Mouse (Mus musculus): Measurements from ENCODE around the gene Oxa1l. TPM values are rescaled to one million over a fixed set of nuclear protein-coding genes. Genes with fewer than 3 reads are reported as not detected.

The Oxa1l gene
- total RNA-seq, 2 experiments from 2014 or later: 67.8 to 85.9 TPM

GRCm38 (mm10) chr14:54369372-54369771, 8.7 kb downstream of the Oxa1l start:
- no peak for DNase-seq (ENCODE audit: low spot score in 2 of 2)

- no peak for DNase-seq (ENCODE audit: low spot score in 2 of 2)
These were observed 10.0 kb downstream of the Oxa1l start for GRCm38 (mm10) chr14:54370595-54370994.

- no peak for DNase-seq (ENCODE audit: low spot score in 2 of 2)
These were observed 10.8 kb downstream of the Oxa1l start for GRCm38 (mm10) chr14:54371460-54371859.

GRCm38 (mm10) chr14:54372923-54373322, 12.3 kb downstream of the Oxa1l start:
- DNase-seq (ENCODE audit: low spot score in 2 of 2): no peak

GRCm38 (mm10) chr14:54375916-54376315, 15.3 kb downstream of the Oxa1l start:
- DNase-seq (ENCODE audit: low spot score in 2 of 2): peak in 1 of 2 experiments; percentile 23

DNA sequence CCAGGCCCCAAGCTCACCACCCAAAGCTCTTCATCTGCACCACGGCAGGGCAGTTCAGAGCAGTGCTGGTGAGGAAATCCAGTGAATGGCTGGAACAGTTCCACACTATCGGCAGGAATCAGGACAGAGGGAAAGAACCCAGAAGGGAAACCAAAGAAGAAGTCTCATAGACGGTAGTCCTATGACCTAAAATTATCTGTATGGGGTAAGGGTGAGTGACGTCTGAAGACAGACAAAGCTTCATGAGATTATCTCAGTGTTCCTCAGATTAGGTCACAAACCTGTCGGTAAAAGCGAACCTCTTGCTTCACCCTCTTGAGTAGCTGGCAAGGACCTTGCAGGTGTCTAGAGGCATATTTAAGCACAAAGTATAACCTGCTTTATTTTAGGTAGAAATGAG, 16.5 kb downstream of the Oxa1l start:
- DNase-seq (ENCODE audit: low spot score in 2 of 2): no peak

DNA sequence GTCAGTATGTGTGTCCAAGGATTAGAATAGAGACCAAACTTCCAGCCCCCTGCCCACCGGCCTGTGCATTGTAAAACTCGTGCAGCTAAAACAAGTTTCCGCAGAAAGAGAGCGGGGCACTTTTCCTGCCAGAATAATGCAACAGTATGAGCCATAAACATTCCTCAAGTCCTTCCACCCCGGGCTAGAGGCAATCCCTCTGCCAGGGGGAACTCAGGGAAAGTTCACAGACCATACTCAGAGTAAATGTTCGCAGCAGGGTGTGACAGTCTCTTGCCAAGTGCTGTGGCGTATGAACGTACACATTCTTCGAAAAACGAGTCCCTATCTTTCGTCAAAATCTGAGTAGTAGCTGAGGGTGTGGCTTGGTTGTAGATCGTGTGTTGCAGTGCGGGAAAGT, 18.9 kb downstream of the Oxa1l start:
- DNase-seq (ENCODE audit: low spot score in 2 of 2): no peak

- no peak for DNase-seq (ENCODE audit: low spot score in 2 of 2)
These were observed 20.0 kb downstream of the Oxa1l start for GRCm38 (mm10) chr14:54380616-54381015.

GRCm38 (mm10) chr14:54381816-54382215, 21.2 kb downstream of the Oxa1l start:
- no peak for DNase-seq (ENCODE audit: low spot score in 2 of 2)

DNA sequence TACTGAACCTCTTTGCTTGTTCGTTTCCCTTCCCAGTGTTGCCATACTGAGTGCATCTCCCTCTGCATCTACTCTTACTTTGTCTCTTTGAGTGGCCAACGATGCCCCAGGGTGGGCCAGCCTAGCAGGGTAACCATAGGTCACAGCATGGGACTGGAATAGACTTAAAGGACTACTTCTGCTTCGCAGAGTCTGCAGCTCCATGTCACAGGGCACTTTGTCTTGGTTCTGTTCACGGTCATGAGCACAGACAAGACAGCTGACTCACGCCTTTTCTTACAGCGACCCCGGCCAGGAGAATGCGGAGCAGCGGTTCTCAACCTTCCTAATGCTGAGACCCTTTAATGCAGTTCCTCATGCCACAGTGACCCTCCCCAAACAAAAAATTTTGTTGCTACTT, 22.0 kb downstream of the Oxa1l start:
- DNase-seq (ENCODE audit: low spot score in 2 of 2): no peak

GRCm38 (mm10) chr14:54383355-54383771, 22.7 kb downstream of the Oxa1l start:
- DNase-seq (ENCODE audit: low spot score in 2 of 2): no peak

- no peak for DNase-seq (ENCODE audit: low spot score in 2 of 2)
These were observed 23.8 kb downstream of the Oxa1l start for GRCm38 (mm10) chr14:54384396-54384795.

- no peak for DNase-seq (ENCODE audit: low spot score in 2 of 2)
These were observed 25.5 kb downstream of the Oxa1l start for GRCm38 (mm10) chr14:54385968-54386618.

- DNase-seq (ENCODE audit: low spot score in 2 of 2): no peak
These were observed 26.9 kb downstream of the Oxa1l start for GRCm38 (mm10) chr14:54387546-54387945.

- DNase-seq (ENCODE audit: low spot score in 2 of 2): no peak
These were observed 30.2 kb downstream of the Oxa1l start for GRCm38 (mm10) chr14:54390843-54391242.

GRCm38 (mm10) chr14:54393794-54394193, 33.2 kb downstream of the Oxa1l start:
- DNase-seq (ENCODE audit: low spot score in 2 of 2): no peak

DNA sequence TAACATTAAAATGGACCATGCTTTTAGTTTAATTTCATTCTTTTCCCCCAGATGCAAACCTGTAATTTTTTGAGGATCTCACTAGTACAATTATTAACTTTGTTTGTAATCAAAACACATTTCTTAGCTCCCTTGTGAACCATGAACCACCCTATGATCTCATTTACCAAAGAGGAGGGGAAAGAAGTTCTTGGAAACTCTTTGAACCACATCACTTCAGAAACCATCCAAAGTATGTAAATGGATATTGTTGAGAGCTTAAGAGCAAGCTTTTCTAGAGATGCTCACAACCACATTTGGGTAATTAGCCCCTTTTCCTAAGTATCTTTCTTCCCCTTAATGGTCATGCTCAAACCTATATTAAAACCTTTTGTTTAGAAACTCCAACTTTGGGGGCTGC, 33.7 kb downstream of the Oxa1l start:
- no peak for DNase-seq (ENCODE audit: low spot score in 2 of 2)

- DNase-seq (ENCODE audit: low spot score in 2 of 2): no peak
These were observed 36.1 kb downstream of the Oxa1l start for GRCm38 (mm10) chr14:54396685-54397084.

DNA sequence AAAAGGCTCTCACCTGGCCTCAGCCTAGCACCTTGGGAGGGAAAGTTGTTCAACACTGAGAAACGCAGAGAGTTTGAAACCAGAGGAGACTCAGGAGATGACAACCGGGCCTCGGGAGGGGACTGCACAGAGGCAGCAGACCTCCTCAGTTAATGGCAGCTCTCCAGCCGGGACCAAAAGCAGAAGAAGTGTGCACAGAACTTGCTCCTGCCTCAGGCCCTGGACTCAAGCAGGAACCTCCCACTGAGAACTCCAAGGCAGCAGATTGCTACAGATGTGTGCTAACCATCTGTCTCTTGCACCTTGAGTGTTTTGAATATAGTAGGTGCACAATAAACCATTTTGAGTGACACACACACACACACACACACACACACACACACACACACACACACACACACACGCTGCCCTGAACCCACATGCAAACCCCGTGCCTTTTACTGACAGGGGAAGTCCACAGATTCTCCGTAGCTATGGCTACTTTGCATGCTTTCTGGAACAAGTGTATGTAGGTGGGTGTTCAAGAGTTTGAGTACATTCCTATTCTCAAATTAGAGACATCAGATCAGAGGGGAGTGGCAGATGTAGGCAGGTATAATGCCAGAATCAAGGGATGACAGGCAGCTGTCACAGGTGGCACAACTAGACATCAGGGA, 37.4 kb downstream of the Oxa1l start:
- DNase-seq (ENCODE audit: low spot score in 2 of 2): no peak

DNA sequence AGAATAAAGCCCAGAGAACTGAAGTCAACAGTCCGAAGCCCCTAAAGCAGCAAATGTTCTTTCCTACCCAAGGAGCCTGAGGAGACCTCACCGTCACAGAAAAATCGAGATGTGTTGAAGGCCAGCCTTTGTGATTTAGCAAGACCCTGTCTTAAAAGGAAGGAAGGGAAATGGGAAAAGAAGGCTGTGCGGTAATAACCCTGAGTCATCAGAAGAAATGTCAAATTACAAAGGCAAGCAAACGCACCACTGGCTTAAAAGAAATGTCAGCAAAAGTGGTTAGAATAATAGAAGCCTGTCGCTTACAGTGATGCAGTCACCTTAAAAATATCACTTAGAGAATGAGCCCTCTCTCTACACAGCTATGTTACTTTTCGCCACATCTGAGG, 37.9 kb downstream of the Oxa1l start:
- no peak for DNase-seq (ENCODE audit: low spot score in 2 of 2)

DNA sequence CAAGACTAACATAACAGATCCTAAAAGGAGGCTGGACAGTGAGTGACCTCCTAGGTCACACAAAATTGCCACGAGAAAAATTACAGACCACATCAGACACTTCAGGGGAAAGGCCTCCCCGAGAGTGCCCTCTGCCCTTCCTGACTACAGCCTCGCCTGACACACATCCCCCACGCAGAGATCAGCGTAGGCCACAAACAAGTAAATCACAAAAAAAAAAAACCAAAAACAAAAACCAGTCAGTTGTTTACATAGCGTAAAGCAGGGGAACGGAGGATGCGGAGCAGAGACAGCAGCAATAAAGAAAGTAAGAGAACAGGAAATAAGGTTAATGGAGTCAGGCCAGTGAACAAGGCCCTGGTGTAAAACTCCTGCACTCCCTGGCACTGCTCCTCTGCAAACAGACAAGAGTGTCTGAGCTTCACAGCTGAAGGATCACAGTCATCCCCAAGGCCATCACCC, 38.3 kb downstream of the Oxa1l start:
- no peak for DNase-seq (ENCODE audit: low spot score in 2 of 2)

DNA sequence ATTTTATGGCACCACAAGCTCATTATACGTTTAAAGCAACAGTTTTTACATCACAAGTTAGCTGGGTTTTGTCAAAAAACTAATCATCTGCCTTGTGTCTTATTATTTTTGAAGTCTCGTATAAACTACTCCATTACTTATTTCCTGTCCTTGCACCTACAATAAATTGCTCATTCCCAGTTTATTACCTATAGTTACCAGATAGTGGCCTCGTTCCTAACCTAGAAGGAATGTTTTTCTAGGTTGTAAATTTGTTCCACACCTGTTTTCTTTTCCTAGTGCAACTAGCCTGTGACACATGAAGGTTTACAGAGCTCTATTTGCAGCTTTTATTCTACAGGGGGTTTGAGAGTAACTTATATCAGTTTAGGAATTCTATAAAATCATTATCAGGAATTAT, 41.1 kb downstream of the Oxa1l start:
- DNase-seq (ENCODE audit: low spot score in 2 of 2): no peak
